Mouse (Mus musculus) spleen, postnatal 10 days (tissue): Measurements from ENCODE around the gene Dvl3.
A peak's percentile ranks its signal among the peaks of the same experiment; 100 is the strongest.

Source experiments
- DNase-seq, 2 experiments: peaks; one replicate each; pipeline ENCODE4 v3.0.0; 2021 to 2022; ENCODE audit warnings: low spot score in 2 of 2

Gene Dvl3

GRCm38 (mm10) chr16:20497980-20498676 lies 18.7 kb upstream of the Dvl3 start:
- no peak for DNase-seq

GRCm38 (mm10) chr16:20498677-20499475 lies 17.9 kb upstream of the Dvl3 start, which contains the start of gene Eif2b5:
TSS of gene Eif2b5 (plus strand) at chr16:20498817.
- DNase-seq: peak; percentile 84 to 92

DNA sequence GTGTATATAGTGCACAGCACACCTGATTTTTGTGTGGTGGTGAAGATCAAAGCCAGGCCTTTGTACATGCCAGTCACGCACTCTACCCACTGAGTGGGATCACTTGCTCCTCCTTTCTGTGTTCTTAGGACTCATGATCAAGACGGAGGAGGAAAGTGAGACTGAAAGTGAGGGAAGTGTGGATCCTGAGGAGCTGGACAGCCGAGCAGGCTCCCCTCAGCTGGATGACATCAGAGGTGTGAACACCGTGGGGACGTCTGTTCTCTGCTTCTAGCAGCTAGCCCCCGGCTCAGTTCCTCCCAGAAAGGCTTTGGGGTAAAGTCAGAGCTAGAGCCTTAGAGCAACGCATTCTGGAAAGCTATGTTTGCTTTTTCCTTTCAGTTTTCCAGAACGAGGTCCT lies 10.8 kb upstream of the Dvl3 start:
- DNase-seq: no peak

GRCm38 (mm10) chr16:20509349-20509748 lies 7.4 kb upstream of the Dvl3 start:
- DNase-seq: peak in 1 of 2 experiments; percentile 30

- no peak for DNase-seq
These were observed 5.4 kb upstream of the Dvl3 start for GRCm38 (mm10) chr16:20511277-20511847.

DNA sequence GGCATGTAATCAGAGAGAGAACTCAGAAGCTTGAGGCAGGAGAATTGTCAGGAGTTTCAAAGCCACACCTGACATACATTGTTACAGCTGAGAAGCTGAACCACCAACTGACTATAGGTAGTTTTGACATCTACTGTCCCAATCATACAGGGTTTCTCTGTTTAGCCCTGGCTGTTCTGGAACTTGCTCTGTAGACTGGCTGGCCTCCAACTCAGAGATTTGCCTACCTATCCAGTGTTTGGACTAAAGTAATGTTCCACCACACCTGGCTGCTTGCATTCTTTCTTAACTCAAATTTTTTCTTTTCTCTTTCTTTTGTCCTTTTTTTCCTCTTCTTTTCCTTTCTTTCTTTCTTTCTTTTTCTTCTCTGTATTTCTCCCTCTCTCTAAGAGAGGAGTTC lies 750 bp upstream of the Dvl3 start:
- no peak for DNase-seq

DNA sequence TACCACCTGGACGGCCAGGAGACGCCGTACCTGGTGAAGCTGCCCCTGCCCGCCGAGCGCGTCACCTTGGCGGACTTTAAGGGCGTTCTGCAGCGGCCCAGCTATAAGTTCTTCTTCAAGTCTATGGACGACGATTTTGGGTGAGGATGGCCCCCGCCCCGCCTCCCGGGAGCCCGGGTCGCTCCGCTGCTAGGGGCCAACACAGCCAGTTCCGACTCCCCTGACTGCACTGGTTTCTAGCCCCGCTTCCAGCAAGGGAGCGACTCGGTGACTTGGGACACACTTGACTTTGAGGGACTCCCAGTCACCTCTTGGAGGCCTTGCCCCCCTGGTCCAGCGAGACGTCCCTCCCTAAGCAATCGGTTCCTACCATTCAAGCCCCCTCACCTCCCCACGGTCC lies 434 bp downstream of the Dvl3 start:
- DNase-seq: peak; percentile 55 to 67

DNA sequence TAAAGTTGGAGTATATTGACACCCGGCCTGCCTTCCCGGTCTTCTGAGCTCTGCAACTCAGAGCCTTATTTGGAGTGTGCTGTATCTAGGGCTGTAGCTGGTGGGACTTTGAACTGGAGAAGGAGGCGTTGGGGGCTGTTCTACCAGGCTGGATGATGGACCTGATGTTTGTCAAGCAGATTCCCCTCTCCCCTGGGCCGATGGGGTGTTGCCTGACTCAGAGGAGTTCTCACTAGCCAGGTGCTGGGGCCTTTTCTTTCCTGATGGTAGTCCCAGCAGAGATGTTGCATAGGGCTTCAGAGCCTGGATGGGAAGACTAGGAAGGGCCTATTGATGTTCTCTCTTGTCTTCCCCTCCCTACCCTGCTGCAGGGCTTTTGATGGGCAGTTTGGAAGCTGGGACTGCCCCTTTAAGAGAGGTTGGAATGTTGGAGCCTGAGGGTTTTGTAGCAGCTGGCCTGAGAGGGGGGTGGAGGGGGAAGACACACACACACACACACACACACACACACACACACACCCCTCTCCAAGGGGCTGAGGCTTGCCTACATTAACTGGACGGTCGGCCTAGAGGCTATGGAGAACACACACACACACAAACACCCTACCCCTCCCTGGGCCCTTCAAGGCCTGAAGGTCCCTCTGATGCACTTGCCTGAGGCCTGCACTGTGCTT lies 1.1 kb downstream of the Dvl3 start:
- peak in 1 of 2 experiments; percentile 39 for DNase-seq

GRCm38 (mm10) chr16:20523886-20524285 lies 7.1 kb downstream of the Dvl3 start:
- DNase-seq: no peak

GRCm38 (mm10) chr16:20528779-20529178 lies 12.0 kb downstream of the Dvl3 start:
- no peak for DNase-seq

DNA sequence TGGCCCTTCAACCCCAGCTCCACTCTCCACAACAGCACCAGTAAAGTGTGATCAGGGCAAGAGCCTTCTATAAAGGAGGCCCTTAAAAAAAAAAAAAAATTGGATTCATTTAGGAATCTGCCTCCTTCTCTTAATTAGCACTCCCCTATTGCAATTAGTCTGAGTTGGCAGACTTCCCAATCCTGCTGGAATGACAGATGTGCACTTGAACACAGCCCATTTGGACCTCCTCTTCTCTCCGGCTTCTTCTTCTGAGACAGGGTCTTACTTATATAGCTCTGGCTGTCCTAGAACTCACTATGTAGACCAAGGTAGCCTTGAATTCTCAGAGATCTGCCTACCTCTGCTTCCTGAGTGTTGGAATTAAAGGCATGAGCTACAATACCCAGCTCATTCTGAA lies 12.6 kb downstream of the Dvl3 start:
- no peak for DNase-seq

- DNase-seq: no peak
These were observed 14.2 kb downstream of the Dvl3 start for GRCm38 (mm10) chr16:20530941-20531340.

DNA sequence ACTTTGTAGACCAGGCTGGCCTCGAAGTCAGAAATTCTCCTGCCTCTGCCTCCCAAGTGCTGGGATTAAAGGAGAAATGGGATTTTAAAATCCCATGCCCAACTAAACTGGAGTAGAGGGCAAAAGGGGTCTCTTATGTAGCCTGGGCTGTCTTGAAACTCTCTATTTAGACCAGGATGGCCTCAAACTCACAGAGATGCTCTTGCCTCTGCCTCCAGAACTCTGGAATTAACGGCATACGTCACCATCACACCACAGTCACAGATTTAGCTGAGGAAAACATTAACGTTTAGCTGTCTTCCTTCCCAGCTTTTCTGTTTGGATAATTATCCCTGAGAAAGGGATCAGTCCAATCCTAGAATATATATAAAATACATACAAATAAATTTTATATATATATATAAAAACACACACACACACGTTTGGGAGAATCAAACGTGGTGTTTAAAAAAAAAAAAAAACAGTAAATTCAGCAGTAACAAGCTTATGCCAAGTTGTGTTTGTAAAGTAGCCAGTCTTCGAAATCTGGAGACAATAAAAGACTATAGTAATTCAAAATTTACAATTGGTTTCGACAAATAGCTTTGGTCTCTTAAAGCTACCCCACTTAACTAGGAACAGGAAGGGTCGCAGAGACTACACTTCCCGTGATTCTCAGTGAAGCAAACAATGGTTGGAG lies 18.0 kb downstream of the Dvl3 start:
- no peak for DNase-seq

- peak; percentile 93 to 95 for DNase-seq
These were observed 18.7 kb downstream of the Dvl3 start, which contains the start of gene Ap2m1 for GRCm38 (mm10) chr16:20535296-20536080. TSS of gene Ap2m1 (plus strand) at chr16:20535478.

- DNase-seq: no peak
These were observed 19.4 kb downstream of the Dvl3 start for GRCm38 (mm10) chr16:20536081-20536665.

GRCm38 (mm10) chr16:20537071-20537471 lies 20.3 kb downstream of the Dvl3 start:
- no peak for DNase-seq

- no peak for DNase-seq
These were observed 21.0 kb downstream of the Dvl3 start for GRCm38 (mm10) chr16:20537601-20538320.

- DNase-seq: no peak
These were observed 22.9 kb downstream of the Dvl3 start for GRCm38 (mm10) chr16:20539649-20540048.

DNA sequence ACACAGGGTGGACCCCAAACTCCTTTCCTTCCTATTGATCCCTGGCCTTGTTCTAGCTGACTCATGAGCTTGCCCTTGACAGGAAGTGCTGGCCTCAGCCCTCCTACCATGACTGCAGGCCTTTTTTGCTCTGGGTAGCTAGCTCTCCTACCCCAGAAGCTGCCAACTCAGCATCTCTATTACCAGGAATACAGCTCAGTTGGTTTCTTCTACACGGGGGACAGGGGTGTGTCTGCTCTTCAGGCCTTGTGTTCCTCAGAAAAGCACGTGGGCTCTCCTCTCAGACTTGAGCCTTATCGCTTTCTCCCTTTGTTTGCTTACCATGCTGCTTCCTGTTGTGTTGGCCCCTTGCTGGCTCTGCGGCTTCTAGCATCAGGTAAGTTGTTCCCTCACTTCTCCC lies 23.7 kb downstream of the Dvl3 start:
- no peak for DNase-seq

DNA sequence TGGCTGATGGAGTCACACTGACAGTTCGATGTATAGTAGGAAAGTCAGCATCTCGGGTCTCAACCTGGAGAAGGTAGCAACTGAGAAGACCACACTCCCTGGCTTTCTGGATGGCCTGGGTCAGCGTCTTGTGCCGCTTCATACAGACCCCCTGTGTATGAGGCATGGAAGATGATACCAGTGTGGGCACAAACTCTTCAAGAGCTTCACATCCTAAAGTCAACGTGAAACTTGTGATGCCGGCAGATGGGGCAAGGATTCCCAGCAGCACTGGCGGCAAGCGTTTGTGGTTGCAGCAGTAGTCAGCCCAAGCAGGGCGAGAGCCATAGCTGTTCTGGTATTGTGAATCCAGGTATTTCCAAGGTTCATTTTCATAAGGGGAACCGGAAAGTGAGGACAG lies 28.9 kb downstream of the Dvl3 start:
- no peak for DNase-seq
